Mouse (Mus musculus) MEL (cell line): ENCODE measurements around the gene Csrnp1.

ENCODE experiments used
- CHD2 ChIP-seq: IDR thresholded peaks from 2 replicates; pipeline ENCODE4 v1.6.1; 2011; ENCODE audit warnings: low read length, improper control_type of control experiment
- CTCF ChIP-seq, 3 experiments: IDR thresholded peaks in 2 of 3; conservative IDR thresholded peaks in 1 of 3; 2 replicates each; pipeline ENCODE4 v1.5.1; 2011 to 2012; ENCODE audit warnings: low read length in 3 of 3, low read depth in 2 of 3, mild to moderate bottlenecking in 2 of 3, improper control_type of control experiment in 1 of 3, inconsistent platforms in 1 of 3, mixed read lengths in 1 of 3, moderate library complexity in 1 of 3; ENCODE audit not compliant: control insufficient read depth in 1 of 3, insufficient read depth in 1 of 3, poor library complexity in 1 of 3, severe bottlenecking in 1 of 3
- E2F4 ChIP-seq: IDR thresholded peaks from 2 replicates; pipeline ENCODE4 v1.6.1; 2011; ENCODE audit warnings: low read depth, low read length, improper control_type of control experiment, borderline replicate concordance
- ETS1 ChIP-seq: IDR thresholded peaks from 2 replicates; pipeline ENCODE4 v1.6.1; 2012; ENCODE audit warnings: low read depth, mild to moderate bottlenecking, inconsistent platforms, low read length, improper control_type of control experiment, moderate library complexity
- MAX ChIP-seq: IDR thresholded peaks from 2 replicates; pipeline ENCODE4 v1.6.1; 2011; ENCODE audit warnings: low read length, improper control_type of control experiment
- POLR2AphosphoS5 ChIP-seq: IDR thresholded peaks from 2 replicates; pipeline ENCODE4 v1.6.1; 2012; ENCODE audit warnings: low read depth, borderline replicate concordance, mild to moderate bottlenecking, inconsistent platforms, low read length, moderate library complexity, mixed read lengths
- SIN3A ChIP-seq: IDR thresholded peaks from 2 replicates; pipeline ENCODE4 v1.6.1; 2012; ENCODE audit warnings: low read length, improper control_type of control experiment, inconsistent platforms
- SMC3 ChIP-seq: IDR thresholded peaks from 2 replicates; pipeline ENCODE4 v1.6.1; 2011; ENCODE audit warnings: low read depth, low read length, improper control_type of control experiment
- TAL1 ChIP-seq: IDR thresholded peaks from 2 replicates; pipeline ENCODE4 v1.6.1; 2012; ENCODE audit warnings: mild to moderate bottlenecking, inconsistent platforms, low read length, moderate library complexity, mixed read lengths

- TF ChIP-seq SMC3, result no peak
- no peak for TF ChIP-seq POLR2AphosphoS5
- TF ChIP-seq MAX, result no peak
- TF ChIP-seq SIN3A, result no peak; the same call in none of the 2 replicates
- TF ChIP-seq ETS1, result peak; percentile 72
- TF ChIP-seq CHD2, result no peak
- no peak for TF ChIP-seq CTCF (IDR thresholded peaks at IDR 0.05 in 2 of 3, conservative IDR thresholded peaks at IDR 0.05 in 1 of 3; ENCODE audit: control insufficient read depth in 1 of 3, insufficient read depth in 1 of 3, low read depth in 2 of 3, low read length in 3 of 3, poor library complexity in 1 of 3, severe bottlenecking in 1 of 3)
- no peak for TF ChIP-seq TAL1
- TF ChIP-seq E2F4, result no peak
Observed at GRCm38 (mm10) chr9:119980770-119981182, 3.7 kb downstream of the Csrnp1 start.
